Mouse (Mus musculus): ENCODE data around the gene Dgki. TPM values are rescaled to one million over a fixed set of nuclear protein-coding genes. Genes with fewer than 3 reads are reported as not detected.

The Dgki gene
- polyA plus RNA-seq, 1 experiment from 2014 or later, result 2.8 TPM

GRCm38 (mm10) chr6:36843031-36843488 is 456.9 kb downstream of the Dgki start:
- Histone ChIP-seq H3K27ac (ENCODE audit: low read depth, low read length) (no peak overlapping the region), H3K9ac (ENCODE audit: low read length) (no peak overlapping the region), H3K4me3 (ENCODE audit: low read depth, low read length) (no peak overlapping the region), H3K4me2 (ENCODE audit: low read depth) (no peak overlapping the region), H3K36me3 (ENCODE audit: control insufficient read depth, insufficient read depth, low read length) (no peaks in the 10 kb centered on the region), H3K4me1 (ENCODE audit: control insufficient read depth, insufficient read depth, low read length) (0 out of 2 replicates have a peak, but pooled peaks cover 2% of the 10 kb centered on the region), H3K9me3 (ENCODE audit: control insufficient read depth, low read length) (no peaks in the 10 kb centered on the region), H3K27me3 (ENCODE audit: control insufficient read depth, insufficient read depth, low read length) (no peaks in the 10 kb centered on the region)
- ATAC-seq (ENCODE audit: insufficient read depth, low FRiP score, low TSS enrichment) (no peak), DNase-seq (ENCODE audit: low spot score) (no peak)
- 79% methylated on average over 3 of the region's 3 CpGs for WGBS

GRCm38 (mm10) chr6:36842101-36842922 is 457.7 kb downstream of the Dgki start:
- no peaks in the 10 kb centered on the region for H3K27me3 ChIP-seq (ENCODE audit: control insufficient read depth, insufficient read depth, low read length)
- DNase-seq (ENCODE audit: low spot score), result no peak
- H3K9ac ChIP-seq (ENCODE audit: low read length), result no peak overlapping the region
- H3K4me3 ChIP-seq (ENCODE audit: low read depth, low read length), result no peak overlapping the region
- H3K9me3 ChIP-seq (ENCODE audit: control insufficient read depth, low read length), result no peaks in the 10 kb centered on the region
- no peak overlapping the region for H3K4me2 ChIP-seq (ENCODE audit: low read depth)
- 69% methylated on average over 5 of the region's 5 CpGs for WGBS
- H3K4me1 ChIP-seq (ENCODE audit: control insufficient read depth, insufficient read depth, low read length), result 0 out of 2 replicates have a peak, but pooled peaks cover 2% of the 10 kb centered on the region
- no peak overlapping the region for H3K27ac ChIP-seq (ENCODE audit: low read depth, low read length)
- ATAC-seq (ENCODE audit: insufficient read depth, low FRiP score, low TSS enrichment), result no peak
- no peaks in the 10 kb centered on the region for H3K36me3 ChIP-seq (ENCODE audit: control insufficient read depth, insufficient read depth, low read length)

- Histone ChIP-seq H3K4me1 (ENCODE audit: control insufficient read depth, insufficient read depth, low read length) (0 out of 2 replicates have a peak, but pooled peaks cover 2% of the 10 kb centered on the region), H3K27ac (ENCODE audit: low read depth, low read length) (no peak overlapping the region), H3K4me3 (ENCODE audit: low read depth, low read length) (no peak overlapping the region), H3K9ac (ENCODE audit: low read length) (no peak overlapping the region), H3K9me3 (ENCODE audit: control insufficient read depth, low read length) (no peaks in the 10 kb centered on the region), H3K36me3 (ENCODE audit: control insufficient read depth, insufficient read depth, low read length) (no peaks in the 10 kb centered on the region), H3K4me2 (ENCODE audit: low read depth) (no peak overlapping the region), H3K27me3 (ENCODE audit: control insufficient read depth, insufficient read depth, low read length) (no peaks in the 10 kb centered on the region)
- WGBS, result 53% methylated on average over 3 of the region's 3 CpGs
- DNase-seq (ENCODE audit: low spot score) (no peak), ATAC-seq (ENCODE audit: insufficient read depth, low FRiP score, low TSS enrichment) (no peak)
Observed at GRCm38 (mm10) chr6:36841701-36842100, 458.3 kb downstream of the Dgki start.

DNA sequence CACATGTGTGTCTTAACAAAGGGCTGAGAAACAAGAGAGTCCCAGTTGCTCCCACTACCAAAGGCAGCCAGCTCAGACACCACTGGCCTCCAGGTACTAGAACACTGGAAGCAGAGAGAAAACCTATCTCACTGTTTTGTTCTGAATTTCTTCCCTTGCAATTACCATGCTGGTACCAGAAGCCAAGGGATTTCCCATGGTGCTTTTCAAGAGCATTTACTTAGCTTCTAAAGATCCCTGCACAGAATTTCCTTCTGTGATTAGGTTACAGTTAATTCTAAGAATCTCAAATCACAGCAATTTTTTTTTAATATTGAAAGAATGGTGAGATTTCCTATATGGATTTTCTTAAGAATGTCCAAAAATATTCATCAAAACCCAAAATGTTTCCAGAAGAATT is 458.8 kb downstream of the Dgki start:
- no peaks in the 10 kb centered on the region for H3K9me3 ChIP-seq (ENCODE audit: control insufficient read depth, low read length)
- H3K4me3 ChIP-seq (ENCODE audit: low read depth, low read length), result no peak overlapping the region
- H3K27me3 ChIP-seq (ENCODE audit: control insufficient read depth, insufficient read depth, low read length), result no peaks in the 10 kb centered on the region
- no peaks in the 10 kb centered on the region for H3K36me3 ChIP-seq (ENCODE audit: control insufficient read depth, insufficient read depth, low read length)
- H3K4me1 ChIP-seq (ENCODE audit: control insufficient read depth, insufficient read depth, low read length), result 0 out of 2 replicates have a peak, but pooled peaks cover 2% of the 10 kb centered on the region
- H3K27ac ChIP-seq (ENCODE audit: low read depth, low read length), result no peak overlapping the region
- DNase-seq (ENCODE audit: low spot score) (no peak), ATAC-seq (ENCODE audit: insufficient read depth, low FRiP score, low TSS enrichment) (no peak)
- no peak overlapping the region for H3K9ac ChIP-seq (ENCODE audit: low read length)
- H3K4me2 ChIP-seq (ENCODE audit: low read depth), result no peak overlapping the region

- 100% methylated on average over 1 of the region's 1 CpGs for WGBS
Observed at GRCm38 (mm10) chr6:36838747-36839146, 461.2 kb downstream of the Dgki start.

DNA sequence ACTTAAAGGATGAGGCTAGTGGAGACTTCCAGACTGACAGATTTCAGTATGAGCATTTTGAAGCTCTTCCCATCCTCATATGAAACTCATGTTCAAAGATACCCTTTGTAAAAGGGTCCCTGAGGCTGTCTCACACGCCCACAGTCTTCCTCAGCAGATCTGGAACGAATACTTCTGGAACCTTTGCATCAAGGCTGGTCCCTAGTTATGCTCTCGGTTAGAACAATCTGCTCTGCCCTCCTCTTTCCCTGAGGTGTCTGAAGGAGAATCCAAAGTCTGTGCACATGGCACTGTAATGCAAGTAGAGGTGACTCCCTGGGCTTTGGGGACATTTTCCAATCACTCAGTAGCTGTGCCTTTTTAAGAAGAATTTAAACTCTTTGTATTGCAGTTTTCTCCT is 464.6 kb downstream of the Dgki start:
- H3K9ac ChIP-seq (ENCODE audit: low read length), result no peak overlapping the region
- WGBS, result 75% methylated on average over 3 of the region's 3 CpGs
- H3K4me1 ChIP-seq (ENCODE audit: control insufficient read depth, insufficient read depth, low read length), result no peaks in the 10 kb centered on the region
- no peak for DNase-seq (ENCODE audit: low spot score)
- H3K4me3 ChIP-seq (ENCODE audit: low read depth, low read length), result no peak overlapping the region
- H3K4me2 ChIP-seq (ENCODE audit: low read depth), result no peak overlapping the region
- H3K27me3 ChIP-seq (ENCODE audit: control insufficient read depth, insufficient read depth, low read length), result no peaks in the 10 kb centered on the region
- H3K27ac ChIP-seq (ENCODE audit: low read depth, low read length), result no peak overlapping the region
- ATAC-seq (ENCODE audit: insufficient read depth, low FRiP score, low TSS enrichment), result no peak
- H3K36me3 ChIP-seq (ENCODE audit: control insufficient read depth, insufficient read depth, low read length), result no peaks in the 10 kb centered on the region
- H3K9me3 ChIP-seq (ENCODE audit: control insufficient read depth, low read length), result no peaks in the 10 kb centered on the region

More at GRCm38 (mm10) chr6:36838747-36839146, 461.2 kb downstream of the Dgki start:
- H3K9ac ChIP-seq (ENCODE audit: low read length), result no peak overlapping the region
- no peak for ATAC-seq (ENCODE audit: insufficient read depth, low FRiP score, low TSS enrichment)
- no peaks in the 10 kb centered on the region for H3K9me3 ChIP-seq (ENCODE audit: control insufficient read depth, low read length)
- no peaks in the 10 kb centered on the region for H3K36me3 ChIP-seq (ENCODE audit: control insufficient read depth, insufficient read depth, low read length)
- H3K27ac ChIP-seq (ENCODE audit: low read depth, low read length), result no peak overlapping the region
- 0 out of 2 replicates have a peak, but pooled peaks cover 2% of the 10 kb centered on the region for H3K4me1 ChIP-seq (ENCODE audit: control insufficient read depth, insufficient read depth, low read length)
- no peak overlapping the region for H3K4me2 ChIP-seq (ENCODE audit: low read depth)
- no peaks in the 10 kb centered on the region for H3K27me3 ChIP-seq (ENCODE audit: control insufficient read depth, insufficient read depth, low read length)
- H3K4me3 ChIP-seq (ENCODE audit: low read depth, low read length), result no peak overlapping the region
- no peak for DNase-seq (ENCODE audit: low spot score)

DNA sequence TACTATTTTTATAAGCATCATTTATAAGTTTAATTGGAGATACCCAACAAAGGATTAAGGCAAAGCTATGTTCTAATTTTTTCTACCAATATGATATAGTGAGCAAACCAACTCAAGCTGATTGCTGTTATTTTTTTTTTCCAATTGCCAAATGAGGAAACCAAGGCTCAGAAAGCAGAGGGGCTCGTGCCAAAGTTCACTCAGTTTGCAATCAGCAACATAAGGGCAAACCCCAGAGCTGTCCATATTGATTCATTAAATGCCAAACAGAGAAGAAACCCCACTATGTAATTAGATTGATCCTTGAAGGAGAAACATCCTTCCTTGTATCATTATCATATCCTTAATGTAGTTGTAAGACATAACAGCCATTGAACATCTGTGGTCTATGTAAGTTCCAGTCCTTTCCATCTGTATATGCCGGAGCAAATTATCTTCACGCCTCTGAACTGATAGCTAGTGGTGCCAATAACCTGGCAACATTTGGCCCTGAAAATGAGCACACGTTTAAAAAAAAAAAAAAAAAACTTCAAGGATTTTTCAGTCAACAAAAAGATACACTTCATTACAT is 465.2 kb downstream of the Dgki start:
- H3K9me3 ChIP-seq (ENCODE audit: control insufficient read depth, low read length), result no peaks in the 10 kb centered on the region
- H3K4me2 ChIP-seq (ENCODE audit: low read depth), result no peak overlapping the region
- no peaks in the 10 kb centered on the region for H3K27me3 ChIP-seq (ENCODE audit: control insufficient read depth, insufficient read depth, low read length)
- H3K36me3 ChIP-seq (ENCODE audit: control insufficient read depth, insufficient read depth, low read length), result no peaks in the 10 kb centered on the region
- ATAC-seq (ENCODE audit: insufficient read depth, low FRiP score, low TSS enrichment), result no peak
- H3K4me3 ChIP-seq (ENCODE audit: low read depth, low read length), result no peak overlapping the region
- no peak overlapping the region for H3K9ac ChIP-seq (ENCODE audit: low read length)
- DNase-seq (ENCODE audit: low spot score), result no peak
- H3K4me1 ChIP-seq (ENCODE audit: control insufficient read depth, insufficient read depth, low read length), result no peaks in the 10 kb centered on the region
- 81% methylated on average over 4 of the region's 4 CpGs for WGBS
- H3K27ac ChIP-seq (ENCODE audit: low read depth, low read length), result no peak overlapping the region

DNA sequence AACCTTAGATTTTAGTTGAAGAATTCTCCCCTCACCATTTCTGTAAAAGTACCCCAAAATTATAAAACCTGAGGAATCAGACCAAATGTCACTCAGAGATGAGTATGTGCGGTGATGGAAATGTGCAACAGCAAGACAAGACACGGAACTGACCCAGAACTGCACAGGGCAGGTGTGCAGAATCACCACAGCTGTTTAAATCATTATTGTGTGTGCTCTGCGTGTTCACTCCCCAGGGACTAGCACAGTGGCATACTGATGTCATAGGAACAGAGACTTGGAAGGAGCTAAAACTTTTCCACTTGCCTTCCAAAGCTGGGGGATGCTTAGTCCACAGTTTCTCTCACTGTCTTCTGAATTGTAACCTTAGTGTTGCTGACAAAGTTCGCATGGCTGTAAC is 467.3 kb downstream of the Dgki start:
- Histone ChIP-seq H3K9me3 (ENCODE audit: control insufficient read depth, low read length) (no peaks in the 10 kb centered on the region), H3K36me3 (ENCODE audit: control insufficient read depth, insufficient read depth, low read length) (no peaks in the 10 kb centered on the region), H3K27ac (ENCODE audit: low read depth, low read length) (no peak overlapping the region), H3K27me3 (ENCODE audit: control insufficient read depth, insufficient read depth, low read length) (no peaks in the 10 kb centered on the region), H3K4me3 (ENCODE audit: low read depth, low read length) (no peak overlapping the region), H3K4me1 (ENCODE audit: control insufficient read depth, insufficient read depth, low read length) (no peaks in the 10 kb centered on the region), H3K4me2 (ENCODE audit: low read depth) (no peak overlapping the region), H3K9ac (ENCODE audit: low read length) (no peak overlapping the region)
- no peak for DNase-seq (ENCODE audit: low spot score)
- WGBS, result 59% methylated on average over 4 of the region's 4 CpGs
- ATAC-seq (ENCODE audit: insufficient read depth, low FRiP score, low TSS enrichment), result no peak

DNA sequence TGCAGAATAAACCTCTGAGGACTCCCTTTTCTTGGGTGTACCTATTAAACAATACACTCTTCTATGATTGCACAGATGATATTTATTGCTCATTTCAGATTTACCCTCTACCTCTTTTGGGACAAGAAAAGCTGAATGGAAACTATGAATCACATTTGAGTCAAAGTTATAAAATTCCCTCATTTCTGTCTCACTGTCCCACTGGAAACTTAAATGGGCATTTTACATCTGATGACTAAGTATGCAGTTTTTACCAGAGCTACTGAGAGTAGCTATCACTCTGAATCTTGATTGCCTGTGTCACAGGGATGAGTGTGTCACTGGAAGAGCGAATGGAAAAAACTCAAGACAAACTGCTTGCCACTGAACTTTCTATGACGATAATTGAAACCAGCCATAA is 467.8 kb downstream of the Dgki start:
- Histone ChIP-seq H3K36me3 (ENCODE audit: control insufficient read depth, insufficient read depth, low read length) (no peaks in the 10 kb centered on the region), H3K27me3 (ENCODE audit: control insufficient read depth, insufficient read depth, low read length) (no peaks in the 10 kb centered on the region), H3K27ac (ENCODE audit: low read depth, low read length) (no peak overlapping the region), H3K4me1 (ENCODE audit: control insufficient read depth, insufficient read depth, low read length) (no peaks in the 10 kb centered on the region), H3K9me3 (ENCODE audit: control insufficient read depth, low read length) (no peaks in the 10 kb centered on the region), H3K4me3 (ENCODE audit: low read depth, low read length) (no peak overlapping the region), H3K4me2 (ENCODE audit: low read depth) (no peak overlapping the region), H3K9ac (ENCODE audit: low read length) (no peak overlapping the region)
- ATAC-seq (ENCODE audit: insufficient read depth, low FRiP score, low TSS enrichment), result no peak
- 63% methylated on average over 2 of the region's 2 CpGs for WGBS
- DNase-seq (ENCODE audit: low spot score), result no peak

All from neural tube, embryonic 11.5 days (tissue).